Mouse (Mus musculus): Measurements from ENCODE around the gene Elane. TPM values are rescaled to one million over a fixed set of nuclear protein-coding genes. Genes with fewer than 3 reads are reported as not detected.

Elane gene
- polyA plus RNA-seq, 1 experiment from 2014 or later, result 0.92 TPM

DNA sequence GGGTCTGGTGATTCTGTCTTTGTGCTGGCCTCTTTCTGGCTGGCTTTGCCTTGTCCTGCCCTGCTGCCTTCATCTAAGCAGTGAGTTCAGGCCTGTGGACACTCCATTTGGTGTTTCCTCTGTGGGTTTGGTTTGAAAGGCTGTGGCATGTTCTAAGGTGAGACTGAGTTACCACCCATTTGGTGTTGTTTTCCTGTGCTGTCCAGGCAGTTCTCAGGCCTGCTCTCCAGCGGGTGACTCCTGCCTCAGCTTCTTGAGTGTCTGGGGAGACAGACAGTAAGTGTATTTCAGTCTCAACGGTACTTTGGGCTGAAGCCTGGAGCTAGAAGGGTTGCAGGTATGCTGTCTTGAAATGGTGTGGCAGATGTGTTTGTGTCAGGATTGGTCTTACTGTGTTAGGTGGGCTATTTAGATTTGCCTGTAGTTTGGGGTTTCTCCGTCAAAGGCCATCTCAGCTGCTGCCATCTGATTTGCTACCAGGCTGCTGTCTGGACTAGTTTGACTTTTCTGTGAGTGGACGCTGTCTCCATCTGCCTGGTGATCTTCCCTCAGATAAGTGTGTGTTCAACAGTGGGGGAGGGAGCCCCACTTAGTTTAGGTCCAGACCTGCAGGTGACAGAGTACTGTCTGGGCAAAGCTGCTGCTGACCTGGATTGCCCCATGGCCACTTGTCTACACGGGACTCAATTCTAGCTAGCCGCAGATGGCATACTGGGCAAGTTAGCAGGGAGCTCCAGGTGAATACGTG lies 29.2 kb upstream of the Elane start:
- Histone ChIP-seq H3K4me3 (ENCODE audit: low read depth, low read length) (peak overlapping the region; percentile 71), H3K27me3 (replicated peaks; ENCODE audit: insufficient read depth, low read length) (no peaks in the 10 kb centered on the region), H3K4me1 (ENCODE audit: insufficient read depth, low read depth, low read length) (peaks cover 41% of the 10 kb centered on the region), H3K9ac (replicated peaks; ENCODE audit: low read depth) (peak overlapping the region; percentile 78), H3K36me3 (ENCODE audit: insufficient read depth, low read length) (peaks cover 26% of the 10 kb centered on the region), H3K9me3 (ENCODE audit: low read length) (no peaks in the 10 kb centered on the region), H3K4me2 (replicated peaks; ENCODE audit: low read depth, low read length) (peak overlapping the region; percentile 89), H3K27ac (ENCODE audit: low read length) (peak overlapping the region; percentile 99)
- TF ChIP-seq EP300 (IDR thresholded peaks at IDR 0.05), result no peak; the same call in 1 of the 2 replicates
- no peak for ATAC-seq
- no peak for DNase-seq (ENCODE audit: low spot score)
- WGBS, result 2% methylated on average over 7 of the region's 7 CpGs

GRCm38 (mm10) chr10:79857452-79857811 lies 28.6 kb upstream of the Elane start:
- peaks cover 31% of the 10 kb centered on the region for H3K36me3 ChIP-seq (ENCODE audit: insufficient read depth, low read length)
- H3K27me3 ChIP-seq (replicated peaks; ENCODE audit: insufficient read depth, low read length), result no peaks in the 10 kb centered on the region
- H3K9ac ChIP-seq (replicated peaks; ENCODE audit: low read depth), result peak overlapping the region; percentile 78
- H3K4me3 ChIP-seq (ENCODE audit: low read depth, low read length), result peak overlapping the region; percentile 71; the same call in 1 of the 2 replicates
- DNase-seq (ENCODE audit: low spot score) (peak; percentile 91), ATAC-seq (no peak)
- no peaks in the 10 kb centered on the region for H3K9me3 ChIP-seq (ENCODE audit: low read length)
- peak overlapping the region; percentile 99 for H3K27ac ChIP-seq (ENCODE audit: low read length)
- peak overlapping the region; percentile 89 for H3K4me2 ChIP-seq (replicated peaks; ENCODE audit: low read depth, low read length)
- 0% methylated on average over 4 of the region's 4 CpGs for WGBS
- TF ChIP-seq EP300 (IDR thresholded peaks at IDR 0.05), result peak; percentile 52; the same call in 1 of the 2 replicates
- TF ChIP-seq CTCF (IDR thresholded peaks at IDR 0.05), result peak; percentile 5; the same call in 1 of the 2 replicates
- peaks cover 36% of the 10 kb centered on the region for H3K4me1 ChIP-seq (ENCODE audit: insufficient read depth, low read depth, low read length)

- Histone ChIP-seq H3K27me3 (replicated peaks; ENCODE audit: insufficient read depth, low read length) (no peaks in the 10 kb centered on the region), H3K4me2 (replicated peaks; ENCODE audit: low read depth, low read length) (peak overlapping the region; percentile 89), H3K27ac (ENCODE audit: low read length) (peak overlapping the region; percentile 47; the same call in 1 of the 2 replicates), H3K9ac (replicated peaks; ENCODE audit: low read depth) (no peak overlapping the region), H3K4me3 (ENCODE audit: low read depth, low read length) (peak overlapping the region; percentile 71; the same call in 1 of the 2 replicates), H3K4me1 (ENCODE audit: insufficient read depth, low read depth, low read length) (peaks cover 32% of the 10 kb centered on the region), H3K36me3 (ENCODE audit: insufficient read depth, low read length) (peaks cover 36% of the 10 kb centered on the region), H3K9me3 (ENCODE audit: low read length) (no peaks in the 10 kb centered on the region)
- DNase-seq (ENCODE audit: low spot score) (no peak), ATAC-seq (no peak)
- 44% methylated on average over 2 of the region's 2 CpGs for WGBS
- TF ChIP-seq CTCF (IDR thresholded peaks at IDR 0.05) (no peak), EP300 (IDR thresholded peaks at IDR 0.05) (no peak)
These were observed 28.2 kb upstream of the Elane start for GRCm38 (mm10) chr10:79857894-79858293.

- H3K4me2 ChIP-seq (replicated peaks; ENCODE audit: low read depth, low read length), result peak overlapping the region; percentile 89
- no peak overlapping the region for H3K9ac ChIP-seq (replicated peaks; ENCODE audit: low read depth)
- no peaks in the 10 kb centered on the region for H3K9me3 ChIP-seq (ENCODE audit: low read length)
- no peak for TF ChIP-seq CTCF (IDR thresholded peaks at IDR 0.05)
- TF ChIP-seq EP300 (IDR thresholded peaks at IDR 0.05), result 0 out of 2 replicates have a peak, but pooled peaks have one; percentile 10
- peaks cover 27% of the 10 kb centered on the region for H3K4me1 ChIP-seq (ENCODE audit: insufficient read depth, low read depth, low read length)
- H3K4me3 ChIP-seq (ENCODE audit: low read depth, low read length), result no peak overlapping the region
- H3K27me3 ChIP-seq (replicated peaks; ENCODE audit: insufficient read depth, low read length), result no peaks in the 10 kb centered on the region
- WGBS, result 33% methylated on average over 16 of the region's 17 CpGs
- ATAC-seq (no peak), DNase-seq (ENCODE audit: low spot score) (peak; percentile 77)
- peak overlapping the region; percentile 47; the same call in 1 of the 2 replicates for H3K27ac ChIP-seq (ENCODE audit: low read length)
- H3K36me3 ChIP-seq (ENCODE audit: insufficient read depth, low read length), result peaks cover 42% of the 10 kb centered on the region
These were observed 27.5 kb upstream of the Elane start for GRCm38 (mm10) chr10:79858416-79859074.

- Histone ChIP-seq H3K4me3 (ENCODE audit: low read depth, low read length) (no peak overlapping the region), H3K4me1 (ENCODE audit: insufficient read depth, low read depth, low read length) (peaks cover 23% of the 10 kb centered on the region), H3K9me3 (ENCODE audit: low read length) (no peaks in the 10 kb centered on the region), H3K9ac (replicated peaks; ENCODE audit: low read depth) (no peak overlapping the region), H3K4me2 (replicated peaks; ENCODE audit: low read depth, low read length) (no peak overlapping the region), H3K27me3 (replicated peaks; ENCODE audit: insufficient read depth, low read length) (no peaks in the 10 kb centered on the region), H3K27ac (ENCODE audit: low read length) (no peak overlapping the region), H3K36me3 (ENCODE audit: insufficient read depth, low read length) (peaks cover 42% of the 10 kb centered on the region)
- ATAC-seq (no peak), DNase-seq (ENCODE audit: low spot score) (no peak)
- WGBS, result 56% methylated on average over 11 of the region's 11 CpGs
- TF ChIP-seq EP300 (IDR thresholded peaks at IDR 0.05), result no peak
- no peak for TF ChIP-seq CTCF (IDR thresholded peaks at IDR 0.05)
These were observed 26.9 kb upstream of the Elane start for GRCm38 (mm10) chr10:79859116-79859515.

GRCm38 (mm10) chr10:79860079-79860911 lies 25.8 kb upstream of the Elane start:
- Histone ChIP-seq H3K4me3 (ENCODE audit: low read depth, low read length) (no peak overlapping the region), H3K4me1 (ENCODE audit: insufficient read depth, low read depth, low read length) (peaks cover 23% of the 10 kb centered on the region), H3K36me3 (ENCODE audit: insufficient read depth, low read length) (peaks cover 42% of the 10 kb centered on the region), H3K9ac (replicated peaks; ENCODE audit: low read depth) (no peak overlapping the region), H3K27ac (ENCODE audit: low read length) (no peak overlapping the region), H3K4me2 (replicated peaks; ENCODE audit: low read depth, low read length) (no peak overlapping the region), H3K9me3 (ENCODE audit: low read length) (no peaks in the 10 kb centered on the region), H3K27me3 (replicated peaks; ENCODE audit: insufficient read depth, low read length) (no peaks in the 10 kb centered on the region)
- 90% methylated on average over 26 of the region's 26 CpGs for WGBS
- TF ChIP-seq CTCF (IDR thresholded peaks at IDR 0.05), result no peak
- TF ChIP-seq EP300 (IDR thresholded peaks at IDR 0.05), result no peak
- no peak for DNase-seq (ENCODE audit: low spot score)
- ATAC-seq, result no peak

Data from lung, postnatal 0 days (tissue).